ENCODE assay signal across 8 mouse cellular contexts in genomic region chr7:132373594-132374378, GRCm38 (mm10). TPM values are rescaled to one million over a fixed set of nuclear protein-coding genes. Genes with fewer than 3 reads are reported as not detected.
DNase-seq lines count a peak whose midpoint lies in the region; ATAC-seq and TF ChIP-seq lines count a peak whose summit lies in the region.

No protein-coding gene starts in this region.

- no peaks in the 10 kb centered on the region for H3K9me3 ChIP-seq in neural tube, embryonic 11.5 days (ENCODE audit: control insufficient read depth, low read length)
- H3K9me3 ChIP-seq in stomach, postnatal 0 days (ENCODE audit: control insufficient read depth, low read length): no peaks in the 10 kb centered on the region

- intact Hi-C loops in left cerebral cortex, postnatal 4 days (cut with DNase I): no loop called here

- H3K4me1 ChIP-seq in neural tube, embryonic 11.5 days (ENCODE audit: control insufficient read depth, insufficient read depth, low read length): peaks cover 12% of the 10 kb centered on the region
- H3K4me1 ChIP-seq in stomach, postnatal 0 days (replicated peaks; ENCODE audit: control insufficient read depth, insufficient read depth): no peaks in the 10 kb centered on the region; the same call in 1 of the 2 replicates

- no peak for TF ChIP-seq EP300 in stomach, postnatal 0 days (optimal IDR thresholded peaks at IDR 0.05)

- DNase-seq in cerebellum, postnatal 10 days: peak; percentile 31 to 44
- no peak for DNase-seq in cerebellum, adult 11 months
- DNase-seq in neural tube, embryonic 11.5 days (ENCODE audit: low spot score): peak; percentile 32
- no peak for DNase-seq in neural tube, embryonic 10.5 days (ENCODE audit: extremely low spot score, low spot score)
- peak; percentile 39 for DNase-seq in left cerebral cortex, postnatal 4 days
- DNase-seq in stomach, postnatal 0 days (ENCODE audit: low spot score): peak; percentile 27
- no peak for DNase-seq in ovary, postnatal 36 days (ENCODE audit: low spot score)
- DNase-seq in ovary, adult 18-20 months (ENCODE audit: low spot score): no peak

- H3K27ac ChIP-seq in neural tube, embryonic 11.5 days (ENCODE audit: low read depth, low read length): peak overlapping the region; percentile 67; the same call in 1 of the 2 replicates
- 0 out of 2 replicates have a peak overlapping the region, but pooled peaks have one; percentile 13 for H3K27ac ChIP-seq in stomach, postnatal 0 days (replicated peaks)

- no peak overlapping the region for H3K4me3 ChIP-seq in neural tube, embryonic 11.5 days (ENCODE audit: low read depth, low read length)
- no peak overlapping the region for H3K4me3 ChIP-seq in stomach, postnatal 0 days (ENCODE audit: low read depth, low read length)

- peak; percentile 55; the same call in 1 of the 2 replicates for ATAC-seq in neural tube, embryonic 11.5 days (ENCODE audit: insufficient read depth, low FRiP score, low TSS enrichment)
- ATAC-seq in stomach, postnatal 0 days (ENCODE audit: low FRiP score, low TSS enrichment): peak; percentile 67; the same call in 1 of the 2 replicates

- no peak overlapping the region for H3K9ac ChIP-seq in neural tube, embryonic 11.5 days (ENCODE audit: low read length)
- H3K9ac ChIP-seq in stomach, postnatal 0 days (ENCODE audit: low read length): no peak overlapping the region

- no peaks in the 10 kb centered on the region for H3K36me3 ChIP-seq in neural tube, embryonic 11.5 days (ENCODE audit: control insufficient read depth, insufficient read depth, low read length)
- H3K36me3 ChIP-seq in stomach, postnatal 0 days (ENCODE audit: control insufficient read depth, insufficient read depth, low read length): no peaks in the 10 kb centered on the region

- TF ChIP-seq CTCF in stomach, postnatal 0 days (IDR thresholded peaks at IDR 0.05; ENCODE audit: low read depth): peak; percentile 61

- WGBS in neural tube, embryonic 11.5 days: 66% methylated on average over 10 of the region's 10 CpGs
- 54% methylated on average over 10 of the region's 10 CpGs for WGBS in stomach, postnatal 0 days

- no peak overlapping the region for H3K4me2 ChIP-seq in neural tube, embryonic 11.5 days (ENCODE audit: low read depth)
- no peak overlapping the region for H3K4me2 ChIP-seq in stomach, postnatal 0 days (replicated peaks; ENCODE audit: low read depth)

- no peaks in the 10 kb centered on the region for H3K27me3 ChIP-seq in neural tube, embryonic 11.5 days (ENCODE audit: control insufficient read depth, insufficient read depth, low read length)
- no peaks in the 10 kb centered on the region for H3K27me3 ChIP-seq in stomach, postnatal 0 days (ENCODE audit: control insufficient read depth, insufficient read depth, low read length)

RNA-seq across cellular contexts. Expression of gene Chst15, which starts 56.8 kb away (rescaled TPM):
- polyA plus RNA-seq in neural tube, embryonic 11.5 days (2014; fragmentation: Nextera tagmentation; extraction: Ambion mirVana): 29.8 and 31.3 TPM in 2 replicates
- 10 to 100 TPM; 34.1 to 34.7 TPM for total RNA-seq in left cerebral cortex, postnatal 4 days (2021)
- polyA plus RNA-seq in stomach, postnatal 0 days (2015; fragmentation: Nextera tagmentation; extraction: Ambion mirVana): 11.5 and 12.1 TPM in 2 replicates

Comparison
In these comparisons a context has a peak if more than half of its experiments do, and no peak if none do; other contexts are left out.
1. DNase-seq: peak in cerebellum, postnatal 10 days (2 of 2), neural tube, embryonic 11.5 days (single experiment), left cerebral cortex, postnatal 4 days (single experiment) and stomach, postnatal 0 days (single experiment); none in cerebellum, adult 11 months (single experiment), neural tube, embryonic 10.5 days (single experiment), ovary, postnatal 36 days (single experiment) and ovary, adult 18-20 months (single experiment).